Comparison of ENCODE assay signal across 39 mouse cellular contexts in the genomic region with DNA sequence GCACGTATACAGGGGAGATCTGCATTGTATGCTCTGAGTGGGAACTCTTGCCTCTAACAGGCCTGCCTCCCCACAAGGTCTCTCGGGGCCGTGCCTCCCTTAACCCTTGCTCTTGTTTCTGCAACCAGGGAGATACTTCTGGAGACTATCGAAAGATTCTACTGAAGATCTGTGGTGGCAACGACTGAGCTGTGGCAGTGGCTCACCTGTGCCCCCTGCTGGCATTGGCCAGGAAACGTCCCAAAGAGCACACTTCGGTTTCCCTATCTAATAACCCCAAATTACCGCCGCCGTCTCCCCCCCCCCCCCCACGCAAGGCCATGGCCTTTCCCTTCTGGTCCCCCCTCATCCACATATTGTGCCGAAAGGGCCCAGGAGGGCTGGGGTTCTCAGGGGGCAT. TPM values are rescaled to one million over a fixed set of nuclear protein-coding genes. Genes with fewer than 3 reads are reported as not detected.
"Had no signal": no experiment of that assay in that cellular context is flagged by ENCODE, and none has a peak within 500 bp of the region (broad histone marks: within the 10 kb centered on the region; RNA-seq: fewer than 3 reads in every experiment).

No protein-coding gene starts in this region.

RNA-seq across cellular contexts. Expression of a gene that starts 16.9 kb away (rescaled TPM):
- total RNA-seq: monocyte, adult 5-6 weeks had no signal
- polyA plus RNA-seq: limb, embryonic 10.5 days; limb, embryonic 11.5 days; limb, embryonic 12.5 days; macrophage had no signal

RNA-seq across cellular contexts. Expression of a gene that starts 41.5 kb away (rescaled TPM):
- polyA plus RNA-seq: macrophage had no signal

RNA-seq across cellular contexts. Expression of a gene that starts 47.3 kb away (rescaled TPM):
- total RNA-seq: monocyte, adult 5-6 weeks had no signal
- polyA plus RNA-seq: liver, embryonic 12.5 days; liver, embryonic 13.5 days; liver, embryonic 15.5 days; liver, embryonic 16.5 days; liver, postnatal 0 days; macrophage; myocyte had no signal

RNA-seq across cellular contexts. Expression of a gene that starts 55.7 kb away (rescaled TPM):
- total RNA-seq: left cerebral cortex, adult 8-10 months; left cerebral cortex, postnatal 10 days; left cerebral cortex, postnatal 14 days; left cerebral cortex, postnatal 25 days; left cerebral cortex, postnatal 36 days; left cerebral cortex, postnatal 4 days; liver, adult 2 months; midbrain, postnatal 0 days; monocyte, adult 5-6 weeks had no signal
- polyA plus RNA-seq: limb, embryonic 10.5 days; limb, embryonic 11.5 days; limb, embryonic 12.5 days; limb, embryonic 13.5 days; limb, embryonic 14.5 days; limb, embryonic 15.5 days; liver, embryonic 11.5 days; liver, embryonic 12.5 days; liver, embryonic 13.5 days; liver, embryonic 14.5 days; liver, embryonic 15.5 days; liver, embryonic 16.5 days; liver, postnatal 0 days; lung, adult 2 months; lung, embryonic 14.5 days; lung, embryonic 15.5 days; lung, embryonic 16.5 days; lung, postnatal 0 days; macrophage; midbrain, embryonic 10.5 days; midbrain, embryonic 11.5 days; midbrain, embryonic 12.5 days; midbrain, embryonic 13.5 days; midbrain, embryonic 14.5 days; midbrain, embryonic 15.5 days; midbrain, embryonic 16.5 days; midbrain, postnatal 0 days; myocyte; neural tube, embryonic 11.5 days; neural tube, embryonic 12.5 days; neural tube, embryonic 13.5 days had no signal

RNA-seq across cellular contexts. Expression of a gene that starts 56.4 kb away (rescaled TPM):
- total RNA-seq: left cerebral cortex, adult 8-10 months; left cerebral cortex, postnatal 10 days; left cerebral cortex, postnatal 14 days; left cerebral cortex, postnatal 25 days; left cerebral cortex, postnatal 36 days; left cerebral cortex, postnatal 4 days; midbrain, postnatal 0 days; monocyte, adult 5-6 weeks had no signal
- polyA plus RNA-seq: limb, embryonic 10.5 days; limb, embryonic 11.5 days; limb, embryonic 12.5 days; limb, embryonic 13.5 days; limb, embryonic 14.5 days; limb, embryonic 15.5 days; liver, embryonic 11.5 days; liver, embryonic 12.5 days; liver, embryonic 13.5 days; liver, embryonic 14.5 days; liver, postnatal 0 days; lung, adult 2 months; lung, embryonic 14.5 days; lung, embryonic 15.5 days; lung, embryonic 16.5 days; lung, postnatal 0 days; macrophage; midbrain, embryonic 10.5 days; midbrain, embryonic 11.5 days; midbrain, embryonic 12.5 days; midbrain, embryonic 13.5 days; midbrain, embryonic 14.5 days; midbrain, embryonic 15.5 days; midbrain, embryonic 16.5 days; midbrain, postnatal 0 days; neural tube, embryonic 11.5 days; neural tube, embryonic 12.5 days; neural tube, embryonic 13.5 days had no signal
